Mouse (Mus musculus): ENCODE results near the gene Pcdh9.
A peak's percentile ranks its signal among the peaks of the same experiment; 100 is the strongest.

Pcdh9 gene

DNA sequence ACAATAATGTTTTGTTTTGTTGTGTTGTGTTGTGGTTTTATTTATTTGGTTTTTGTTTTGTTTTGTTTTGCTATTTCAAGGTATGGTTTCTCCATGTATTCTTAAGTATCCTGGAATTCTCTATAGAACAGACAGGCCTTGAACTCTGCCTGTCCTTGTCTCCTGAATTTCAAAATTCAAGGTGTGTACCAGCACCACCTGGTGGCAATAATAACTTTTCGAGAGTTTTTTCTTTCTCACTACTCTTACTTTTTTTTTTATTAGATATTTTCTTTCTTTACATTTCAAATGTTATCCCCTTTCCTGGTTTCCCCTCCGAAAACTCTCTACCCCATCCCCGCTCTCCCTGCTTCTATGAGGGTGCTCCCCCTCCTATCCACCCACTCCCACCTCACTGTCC is 536.3 kb downstream of the Pcdh9 start:
- DNase-seq: no peak

DNA sequence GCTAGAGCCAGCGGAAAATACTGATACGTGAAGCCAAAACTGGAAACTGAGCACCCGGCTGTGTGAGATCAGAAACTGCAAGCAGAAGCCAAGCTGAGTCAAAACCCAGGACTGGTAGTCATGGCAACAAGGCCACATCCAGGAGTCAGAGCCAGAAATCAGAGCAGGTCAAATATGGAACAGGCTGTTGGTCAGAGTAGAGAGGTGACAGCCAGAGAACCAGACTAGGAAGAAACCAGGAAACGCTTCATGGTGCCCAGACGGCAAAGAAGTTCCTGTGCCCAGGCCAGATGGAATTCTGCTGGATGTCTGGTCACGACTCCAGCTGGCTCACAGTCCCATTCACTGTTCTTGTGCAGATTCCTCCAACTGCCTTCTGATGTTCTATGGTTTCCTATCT is 539.6 kb downstream of the Pcdh9 start:
- peak; percentile 10 for DNase-seq

DNA sequence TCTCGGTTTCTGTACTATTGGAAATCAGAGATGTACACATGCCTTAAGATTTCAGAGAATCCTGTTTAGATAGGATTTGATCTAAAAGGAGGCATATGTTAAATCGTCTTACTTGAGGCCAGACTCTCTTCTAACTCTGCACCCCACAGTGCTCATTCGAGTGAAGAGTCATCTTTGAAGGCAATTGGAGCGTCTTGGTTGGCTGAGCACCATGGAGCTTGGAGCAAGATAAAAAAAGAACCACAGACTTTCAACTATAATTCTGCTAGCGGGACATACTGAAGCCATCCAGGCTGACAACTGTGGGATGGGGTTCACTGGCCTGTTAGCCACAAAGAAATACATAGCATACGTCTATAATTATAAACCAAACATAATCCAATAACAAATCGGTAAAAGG is 541.3 kb downstream of the Pcdh9 start:
- DNase-seq: no peak

DNA sequence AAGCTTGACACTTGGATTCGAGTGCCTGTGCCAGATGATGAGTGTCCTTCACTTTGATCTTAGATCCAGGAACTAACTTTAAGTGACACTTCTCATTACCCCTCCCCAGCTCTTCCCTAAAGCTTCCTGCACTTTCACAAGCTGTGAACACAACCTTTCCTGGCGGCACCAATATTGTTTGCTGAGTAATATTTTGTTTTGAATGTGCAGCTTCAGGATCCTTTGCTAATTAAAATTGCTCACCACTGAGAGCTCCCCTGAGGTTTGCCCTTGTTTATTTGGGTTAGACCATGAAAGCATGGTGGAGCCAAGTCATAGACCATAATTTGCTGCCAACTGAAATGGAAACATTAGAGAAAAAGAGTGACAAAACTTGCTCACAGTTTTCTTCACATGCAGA is 543.4 kb downstream of the Pcdh9 start:
- no peak for DNase-seq

DNA sequence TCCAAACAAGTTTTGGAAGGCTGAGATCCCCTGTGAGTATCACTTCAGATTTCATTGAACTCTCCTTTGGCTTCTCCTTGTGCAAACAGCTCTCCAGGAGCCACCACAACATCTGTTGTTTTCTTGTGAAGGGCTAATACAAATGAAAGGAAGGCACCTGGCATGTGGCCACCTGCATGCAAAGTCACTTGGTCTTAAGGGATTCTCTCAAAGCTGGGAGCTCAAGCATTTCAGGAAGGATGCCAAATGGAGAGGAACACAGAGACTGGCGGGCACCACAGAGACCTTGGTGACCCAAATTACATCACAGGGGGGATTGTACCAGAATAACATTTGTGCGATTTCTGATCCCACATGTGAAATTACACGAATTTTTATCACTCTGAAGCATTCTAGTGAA is 547.7 kb downstream of the Pcdh9 start:
- no peak for DNase-seq

DNA sequence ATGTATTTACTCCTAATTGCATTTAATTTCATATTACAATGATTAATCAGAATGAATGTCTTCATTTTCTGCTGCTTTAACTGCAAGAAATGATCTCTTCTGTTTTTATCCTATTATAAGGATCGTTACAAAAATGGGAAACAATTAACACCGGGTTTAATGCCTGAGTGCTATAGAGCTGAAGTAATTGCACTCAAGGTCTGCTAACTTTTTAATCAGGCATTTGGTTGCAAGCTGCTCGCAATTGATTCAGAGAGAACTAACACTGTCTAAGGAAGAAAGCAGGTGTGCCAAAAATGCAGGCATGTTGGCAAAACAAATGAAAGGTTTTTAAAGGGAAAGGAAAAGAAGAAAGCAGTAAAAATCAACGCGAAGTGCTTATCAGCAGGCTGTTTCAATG is 549.1 kb downstream of the Pcdh9 start:
- no peak for DNase-seq

DNA sequence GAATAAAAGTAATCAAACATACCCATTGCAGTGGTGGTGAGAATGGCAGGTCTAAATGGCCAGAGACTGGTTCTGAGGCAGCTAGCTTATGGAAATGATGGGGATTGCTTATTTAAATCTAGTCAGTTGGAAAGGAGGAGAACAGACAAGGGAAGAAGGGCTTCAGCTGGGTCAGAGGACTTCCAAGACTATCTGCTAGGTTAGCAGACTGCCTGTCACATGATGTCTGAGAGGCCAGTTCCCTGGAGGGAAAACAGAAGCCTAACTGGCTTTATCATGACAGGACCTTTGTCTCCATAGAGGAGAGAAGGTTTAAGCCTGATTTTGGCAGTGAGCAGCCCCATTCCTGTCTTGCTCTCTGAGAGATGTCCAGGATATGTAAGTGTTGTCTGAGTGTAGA is 561.2 kb downstream of the Pcdh9 start:
- no peak for DNase-seq

DNA sequence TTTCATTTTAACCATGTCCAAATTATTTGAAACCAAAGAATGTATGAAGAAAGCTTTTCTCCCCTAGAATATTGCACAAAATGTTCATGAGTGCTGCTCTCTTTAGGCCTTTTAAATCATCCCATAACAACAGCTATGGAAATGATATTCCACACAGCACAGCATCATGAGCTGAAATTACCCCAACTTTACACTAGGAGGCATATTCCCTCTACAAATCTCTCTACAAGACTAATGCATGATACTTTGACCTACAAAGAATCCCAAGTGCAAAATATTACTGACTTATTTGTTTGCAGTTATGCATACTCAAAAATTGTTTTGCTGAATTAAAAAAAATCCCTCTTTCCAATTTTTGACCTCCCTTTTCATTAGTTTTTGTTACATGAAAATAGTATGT is 573.1 kb downstream of the Pcdh9 start:
- no peak for DNase-seq

DNA sequence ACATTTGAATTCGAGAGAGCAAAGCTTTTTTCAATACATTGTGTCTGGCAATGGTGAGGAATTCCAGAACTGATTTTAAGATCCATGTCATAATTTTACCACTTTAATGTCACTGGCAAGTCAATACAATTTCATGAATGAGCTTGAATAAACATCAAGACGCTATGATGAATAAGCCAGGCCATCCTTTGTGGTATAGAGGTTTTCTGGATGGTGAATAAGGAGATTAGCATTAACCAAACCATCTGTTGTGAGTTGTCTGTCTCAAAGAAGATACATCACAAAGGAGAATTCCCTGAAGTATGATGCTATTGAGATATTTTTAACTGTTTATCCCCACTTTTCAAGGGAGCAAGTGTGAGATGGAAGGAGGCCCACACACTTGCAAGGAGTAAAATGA is 602.1 kb downstream of the Pcdh9 start:
- no peak for DNase-seq

DNA sequence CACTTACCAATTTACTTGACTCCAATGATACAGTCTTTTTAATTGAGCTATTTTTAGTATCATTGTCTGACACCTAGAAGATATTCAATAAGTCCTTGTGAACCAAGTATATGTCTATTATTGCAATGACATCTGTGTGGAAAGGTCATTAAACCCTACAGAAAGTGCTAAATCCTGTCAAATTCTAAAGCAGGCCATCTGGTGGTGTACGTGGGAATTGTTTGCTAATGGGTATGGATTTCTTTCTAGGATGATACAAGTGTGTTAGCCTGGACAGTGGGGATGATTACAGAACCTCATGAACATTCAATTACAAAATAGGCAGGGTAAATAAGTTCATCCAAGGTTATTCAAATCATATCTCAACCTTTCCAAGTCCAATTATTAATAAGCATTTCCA is 602.8 kb downstream of the Pcdh9 start:
- no peak for DNase-seq

DNA sequence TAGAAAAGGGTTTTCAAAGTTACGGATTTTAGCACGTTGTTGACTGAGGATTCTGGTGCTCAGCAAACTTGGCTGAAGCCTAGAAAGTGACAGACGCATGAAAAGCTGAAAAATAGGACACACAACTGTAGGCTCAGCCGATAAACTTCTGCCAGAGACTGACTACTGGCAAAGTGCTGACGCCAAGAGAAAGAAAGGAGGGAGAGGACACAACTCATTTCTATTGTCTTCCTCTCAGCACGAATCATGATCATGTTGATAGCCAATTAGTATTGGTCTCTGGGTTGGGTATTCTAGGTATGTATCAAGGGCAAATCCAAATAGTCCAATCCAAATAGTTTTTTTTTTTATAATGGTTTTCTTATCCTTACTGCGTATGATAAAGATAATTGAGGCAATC is 605.3 kb downstream of the Pcdh9 start:
- DNase-seq: no peak

DNA sequence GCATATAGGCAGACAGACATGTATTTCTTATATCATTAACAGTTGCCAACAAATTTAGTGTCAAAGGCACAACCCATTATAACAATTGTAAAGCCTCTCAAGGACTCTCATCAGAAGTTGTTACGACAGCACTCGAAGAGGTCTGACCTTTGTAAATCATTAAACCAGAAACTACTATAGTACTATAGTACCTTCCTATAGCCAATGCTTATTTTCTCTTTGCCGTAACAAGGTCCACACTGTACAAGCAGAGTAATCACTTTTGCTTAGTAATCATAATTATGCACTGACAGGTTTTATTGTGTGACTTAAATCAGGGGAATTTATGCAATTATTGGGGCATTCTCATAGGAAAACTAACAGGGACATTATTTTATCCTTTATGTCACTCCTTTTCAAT is 606.5 kb downstream of the Pcdh9 start:
- DNase-seq: no peak

DNA sequence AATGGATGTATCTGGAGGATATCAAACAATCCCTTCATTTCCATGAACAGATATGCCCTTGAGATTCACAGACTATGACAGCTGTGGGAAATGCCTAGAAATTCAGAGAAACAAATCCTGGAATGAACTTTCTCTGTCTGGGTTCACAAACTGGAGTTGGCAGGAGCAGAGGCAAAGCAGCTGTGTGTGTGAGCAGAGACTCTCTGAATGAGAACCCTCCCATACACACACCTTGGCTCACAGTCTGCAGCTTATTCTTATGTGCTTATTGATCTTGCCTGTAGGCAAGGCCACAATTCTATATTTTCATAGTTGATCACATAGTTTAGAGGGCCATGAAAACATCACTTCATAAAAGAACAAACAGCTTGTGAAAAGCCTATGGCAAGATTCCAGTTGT is 614.8 kb downstream of the Pcdh9 start:
- no peak for DNase-seq

DNA sequence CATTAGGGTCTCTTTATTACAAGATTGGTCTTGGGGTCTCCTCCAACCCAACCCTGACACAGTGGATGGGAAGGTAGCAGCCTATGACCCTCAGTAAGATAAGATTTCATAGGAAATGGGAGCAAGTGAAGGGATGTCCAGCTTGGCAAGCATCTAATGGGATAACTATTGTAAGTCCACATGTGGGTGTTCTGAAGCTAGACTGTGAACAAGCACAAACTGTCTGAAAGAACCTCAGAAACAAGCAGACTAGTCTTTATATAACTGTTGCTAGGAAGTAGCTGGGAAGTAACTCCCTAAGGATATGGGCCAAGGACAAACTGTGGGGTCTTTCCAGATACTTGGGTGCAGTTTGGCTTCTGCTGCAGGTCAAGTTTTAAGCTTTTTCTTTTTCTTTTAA is 615.7 kb downstream of the Pcdh9 start:
- no peak for DNase-seq

DNA sequence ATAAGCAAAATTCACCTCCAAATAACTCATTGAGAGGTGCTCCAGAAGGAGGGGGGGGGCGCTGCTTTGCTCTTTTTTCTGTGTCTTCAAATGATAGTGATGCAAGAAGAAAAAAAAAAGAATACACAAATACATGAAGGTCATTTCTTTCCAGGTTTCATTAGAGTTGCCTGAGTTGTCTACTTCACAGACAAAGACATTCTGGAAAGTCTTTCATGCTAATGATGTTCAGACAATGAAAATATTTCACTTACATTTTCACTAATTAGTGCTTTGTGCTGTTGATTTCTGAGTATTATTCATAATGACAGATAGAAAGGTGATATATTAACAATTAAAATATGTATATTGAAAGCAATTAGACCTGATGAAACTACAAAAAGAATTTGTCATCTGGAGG is 637.1 kb downstream of the Pcdh9 start:
- no peak for DNase-seq

DNA sequence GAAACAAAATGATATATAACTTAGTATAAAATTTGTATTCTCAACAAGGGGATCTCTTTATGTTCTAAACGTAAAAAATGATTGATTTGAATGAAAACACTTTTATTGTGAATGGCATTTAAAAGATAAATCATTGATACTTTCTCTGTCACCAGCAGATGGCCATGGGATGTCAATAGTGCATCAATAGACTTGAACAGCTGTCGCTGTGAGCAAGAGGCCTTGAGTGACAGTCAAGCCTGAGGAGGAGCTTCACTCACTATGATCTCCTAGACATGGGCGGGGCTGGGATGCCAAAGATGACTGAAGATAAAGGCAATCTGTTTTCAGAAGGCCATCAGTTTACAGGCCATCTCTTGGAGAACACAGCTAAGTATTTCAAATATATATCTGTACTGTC is 650.2 kb downstream of the Pcdh9 start:
- DNase-seq: no peak

DNA sequence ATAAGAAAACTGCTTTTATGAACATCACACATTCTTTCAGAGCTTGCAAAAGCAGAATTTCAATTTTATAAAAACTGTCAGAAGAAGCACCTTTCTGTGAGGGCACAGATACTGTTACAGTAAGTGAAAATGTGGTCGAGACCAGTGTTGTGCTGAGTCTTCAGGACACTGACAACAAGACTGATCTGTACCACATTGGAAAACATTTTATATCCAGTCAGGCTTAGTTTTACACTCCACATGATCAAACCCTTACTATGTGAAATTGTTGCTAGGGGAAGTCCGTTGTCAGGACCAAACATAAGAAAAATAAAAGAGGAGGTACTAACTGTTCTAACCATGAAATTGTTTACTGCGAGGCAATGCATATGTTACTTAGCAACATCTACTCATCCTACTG is 656.1 kb downstream of the Pcdh9 start:
- no peak for DNase-seq

DNA sequence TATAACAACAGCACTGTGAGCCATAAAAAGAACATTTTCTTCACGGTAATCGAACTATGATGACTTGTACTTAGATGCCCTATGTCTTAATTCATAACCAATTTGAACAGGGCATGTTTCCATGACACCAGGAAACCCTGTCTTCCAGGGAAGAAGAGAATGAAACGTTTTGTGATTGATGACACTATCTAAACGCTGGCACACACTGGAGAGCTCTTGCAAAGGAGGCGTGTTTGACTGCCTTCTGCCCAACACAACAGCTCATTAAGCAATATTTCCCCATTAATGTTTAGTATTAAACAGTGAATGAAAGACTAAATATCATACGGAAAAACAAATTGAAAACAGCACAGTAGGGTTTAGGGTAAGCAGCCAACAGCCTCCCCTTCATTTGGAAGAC is 656.9 kb downstream of the Pcdh9 start:
- DNase-seq: no peak

DNA sequence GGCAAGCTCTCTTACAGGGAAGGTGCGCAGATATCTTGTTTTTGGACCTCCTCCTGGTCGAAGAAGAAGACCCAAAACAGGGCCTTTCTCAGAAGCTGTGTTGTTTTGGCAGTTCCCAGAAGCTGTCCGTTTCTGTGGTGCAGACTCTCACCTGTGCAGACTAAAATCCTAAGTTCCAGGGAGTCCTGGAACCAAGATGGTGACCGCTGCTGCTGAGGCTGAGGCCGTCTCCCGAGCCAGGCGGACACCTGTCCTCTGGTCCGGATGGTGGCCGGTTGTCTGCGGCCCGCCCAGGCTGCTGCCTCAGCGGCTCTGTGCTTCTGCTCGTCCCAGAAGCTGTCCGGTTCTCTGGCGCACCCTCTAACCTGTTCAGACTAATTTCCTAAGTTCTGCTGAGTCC is 675.6 kb downstream of the Pcdh9 start:
- peak; percentile 61 for DNase-seq

DNA sequence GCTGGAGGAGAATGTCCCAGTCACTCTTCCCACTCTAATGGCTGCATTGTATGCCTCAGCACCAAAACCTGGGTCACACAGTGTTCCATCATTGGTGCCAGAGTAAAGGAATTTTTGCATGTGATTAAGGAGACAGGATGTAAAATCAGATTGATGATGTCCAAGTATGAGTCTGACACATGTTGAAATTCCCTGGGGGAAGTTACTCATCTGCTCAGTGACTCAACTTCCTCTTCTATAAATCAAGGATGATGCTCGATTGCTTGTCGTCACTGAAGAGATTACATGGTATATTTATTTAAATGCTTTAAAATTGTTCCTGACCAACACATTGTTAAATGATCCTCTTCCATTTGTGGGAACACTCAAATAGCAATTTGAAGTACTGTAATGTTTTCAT is 690.7 kb downstream of the Pcdh9 start:
- no peak for DNase-seq

DNA sequence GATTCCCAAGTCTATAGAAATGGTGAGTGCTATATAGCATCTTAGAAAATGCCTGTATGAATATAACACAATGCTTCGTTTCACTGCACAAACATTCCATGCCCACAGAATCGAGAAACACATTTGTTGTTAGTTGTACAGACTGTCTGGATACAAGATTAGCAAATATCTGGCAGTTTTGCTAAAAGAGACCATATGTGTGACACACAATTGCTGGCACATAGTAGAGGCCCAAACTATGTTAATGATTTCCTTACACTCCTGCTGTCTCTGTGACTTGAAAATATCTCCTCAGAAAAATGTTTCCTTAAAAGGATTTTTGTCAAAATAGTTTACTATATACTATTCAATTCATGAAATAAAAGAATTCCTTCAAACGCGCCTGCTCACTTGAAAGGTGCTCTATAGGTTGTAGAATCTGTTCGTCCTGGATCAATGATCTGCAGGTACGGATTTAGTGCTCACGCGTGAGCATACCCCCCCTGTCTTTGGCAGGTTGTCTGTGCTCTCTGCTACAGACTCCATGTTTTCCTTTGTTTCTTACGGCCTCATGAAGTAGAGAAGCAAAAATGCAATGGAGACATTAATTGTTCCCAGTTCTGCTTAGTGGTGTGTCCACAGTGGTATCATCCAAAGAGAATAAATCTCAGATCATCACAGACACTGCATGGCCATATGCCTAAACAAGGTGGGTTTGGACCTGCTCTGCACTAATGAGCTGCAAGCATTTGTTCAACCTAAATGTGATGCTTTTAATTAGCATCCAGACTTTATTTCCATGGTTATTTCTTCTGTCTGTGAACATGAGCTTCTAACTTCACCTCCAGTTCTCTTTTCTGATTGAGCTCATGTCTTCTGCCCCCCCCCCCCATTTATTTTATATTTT is 707.6 kb downstream of the Pcdh9 start:
- no peak for DNase-seq

DNA sequence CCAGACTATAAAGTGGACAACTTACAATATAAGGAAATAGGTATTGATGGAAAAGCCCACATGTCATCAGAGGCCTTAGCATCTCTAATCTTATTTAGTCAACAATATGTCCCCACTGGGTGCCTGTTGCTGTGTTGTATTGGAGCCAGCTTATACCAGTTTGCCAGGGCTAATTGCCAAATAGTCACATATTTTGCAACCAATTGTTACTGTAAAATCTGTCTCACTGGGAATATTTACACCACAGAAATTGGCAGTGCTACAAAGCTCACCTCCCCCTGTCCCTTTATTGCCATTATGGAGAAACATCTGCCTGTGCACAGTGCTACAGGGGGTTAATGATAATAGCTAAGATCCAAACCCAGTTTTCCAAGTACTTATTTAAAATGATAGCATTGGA is 721.3 kb downstream of the Pcdh9 start:
- no peak for DNase-seq

DNA sequence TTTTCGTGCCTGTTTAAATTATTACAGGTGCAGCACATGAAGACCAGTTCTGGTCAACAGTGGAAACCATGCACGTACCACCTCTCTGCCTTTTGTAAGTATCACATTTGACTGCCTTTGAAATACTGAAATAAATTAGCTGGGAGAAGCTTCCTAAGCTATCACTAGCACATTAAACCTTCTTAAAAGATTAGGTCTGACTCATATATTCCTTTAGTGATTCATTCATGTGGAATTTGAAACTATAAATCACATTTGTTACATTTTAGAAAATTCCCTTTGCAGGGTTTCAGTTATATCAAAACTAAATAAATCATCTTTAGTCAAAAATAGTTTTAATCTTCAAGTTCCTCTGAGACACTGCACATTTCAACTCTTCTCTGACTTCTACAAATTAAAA is 722.1 kb downstream of the Pcdh9 start:
- DNase-seq: no peak

DNA sequence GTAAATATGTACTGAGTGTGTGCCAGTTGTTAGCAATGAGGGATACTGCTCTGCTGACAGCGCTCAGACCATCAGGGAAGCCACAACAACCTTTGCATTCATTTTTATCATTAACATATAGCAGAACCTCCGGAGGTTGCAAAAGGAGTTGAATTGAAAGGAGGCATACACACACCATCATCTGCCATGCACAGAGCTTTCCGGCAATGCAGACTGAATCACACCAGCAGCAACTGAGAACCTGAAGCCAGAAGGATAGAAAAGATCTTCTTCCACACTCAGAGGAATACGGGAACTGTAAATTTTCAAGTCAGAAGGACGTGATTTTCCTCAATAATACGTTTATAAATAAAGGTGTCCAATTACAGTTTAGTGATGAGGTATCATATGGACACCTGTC is 747.1 kb downstream of the Pcdh9 start:
- no peak for DNase-seq

DNA sequence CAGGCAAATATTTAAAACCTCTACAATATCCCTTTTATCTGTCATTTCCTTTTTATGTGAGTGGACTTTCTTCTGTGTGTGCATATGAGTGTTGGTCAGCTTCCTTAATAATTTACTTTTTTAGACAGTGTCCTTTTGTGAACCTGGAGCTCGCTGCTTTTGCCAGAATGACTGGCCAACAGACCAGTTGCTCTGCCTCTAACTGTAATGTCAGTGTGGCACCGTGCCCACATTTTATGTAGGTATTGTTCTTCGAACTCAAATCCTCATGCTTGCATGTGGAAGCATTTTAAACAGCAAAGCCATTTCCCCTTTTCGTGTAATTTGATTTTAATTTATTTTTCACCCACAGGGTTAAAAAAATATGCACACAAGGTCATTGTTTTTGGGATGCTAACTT is 748.4 kb downstream of the Pcdh9 start:
- no peak for DNase-seq
